Mouse (Mus musculus): ENCODE results near the gene Celf2. TPM values are rescaled to one million over a fixed set of nuclear protein-coding genes. Genes with fewer than 3 reads are reported as not detected.

Celf2 gene
- total RNA-seq, 2 experiments from 2014 or later, result 36.6 to 50.3 TPM

DNA sequence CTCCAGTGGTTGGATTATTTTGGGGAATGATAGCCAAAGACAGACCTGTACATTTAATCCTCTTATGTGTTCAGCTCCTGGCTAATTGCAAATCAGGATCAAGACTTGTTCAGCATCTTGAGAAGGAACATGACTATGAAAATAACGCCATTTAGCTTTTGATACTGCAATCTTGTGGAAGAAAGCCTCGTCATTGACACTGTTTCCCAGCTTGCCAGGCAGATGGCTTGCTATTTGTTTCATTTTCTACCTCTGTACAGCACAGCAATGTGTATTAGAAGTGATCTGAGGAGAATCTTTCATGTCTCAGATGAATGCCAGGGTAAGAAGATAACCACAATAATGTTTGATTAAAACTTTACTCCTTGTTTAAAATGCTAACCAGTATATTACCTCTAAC, 315.9 kb downstream of the Celf2 start:
- DNase-seq, result no peak

DNA sequence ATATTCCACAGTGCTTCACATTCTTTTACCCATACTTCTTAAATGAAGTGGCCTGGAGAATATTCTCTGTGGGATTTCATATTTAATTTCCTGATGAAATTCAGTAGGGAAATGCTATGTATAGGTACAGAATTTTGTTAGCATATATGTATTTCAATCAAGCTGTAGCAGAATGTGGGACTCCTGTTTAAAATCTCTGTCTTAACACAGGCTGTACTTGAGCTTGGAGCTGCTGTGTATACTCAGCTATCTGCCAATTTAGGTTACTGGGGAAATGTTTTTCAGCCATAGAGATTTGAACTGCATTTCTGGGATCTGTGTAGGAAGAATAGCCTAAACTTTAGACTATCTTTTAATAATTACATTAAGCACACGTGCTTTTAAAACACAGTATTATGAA, 330.2 kb downstream of the Celf2 start:
- no peak for DNase-seq

DNA sequence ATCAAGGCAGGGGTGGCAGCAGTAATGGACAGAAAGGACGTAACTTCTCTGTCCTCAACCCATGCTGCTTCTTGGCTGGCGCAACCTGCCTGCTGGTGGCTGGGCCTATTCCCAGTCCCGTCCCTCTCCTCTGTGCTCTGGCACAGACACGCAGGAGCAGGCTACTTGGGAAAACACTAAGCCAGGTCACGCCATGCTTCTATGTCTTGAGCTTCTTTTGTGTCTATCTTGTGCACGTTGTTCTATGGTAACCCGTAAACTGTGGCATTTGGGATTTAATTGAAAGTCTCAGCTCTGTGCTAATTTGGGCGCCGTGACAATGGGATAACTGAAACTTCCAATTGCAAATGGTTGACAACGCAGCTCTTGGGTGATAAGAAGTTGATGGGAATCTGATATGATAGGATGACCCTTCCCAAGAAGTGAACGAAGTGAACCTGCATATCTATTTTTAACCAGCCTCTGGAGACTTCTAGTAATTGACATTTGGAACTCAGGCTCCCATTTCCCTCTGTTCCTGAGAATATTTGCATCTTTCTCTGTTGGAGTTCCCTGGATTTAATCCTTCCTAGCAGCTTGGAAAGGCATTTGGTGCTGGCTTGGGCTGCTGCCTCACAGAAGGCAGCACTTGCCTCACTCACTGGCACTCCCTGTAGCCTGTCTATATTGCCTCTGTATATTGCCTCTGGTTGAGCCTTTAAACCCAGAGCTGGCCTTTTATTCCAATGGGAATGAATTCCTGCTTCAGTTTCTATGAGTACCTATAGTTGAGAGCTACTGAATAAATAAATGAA, 335.9 kb downstream of the Celf2 start:
- peak in 1 of 2 experiments; percentile 26 for DNase-seq

DNA sequence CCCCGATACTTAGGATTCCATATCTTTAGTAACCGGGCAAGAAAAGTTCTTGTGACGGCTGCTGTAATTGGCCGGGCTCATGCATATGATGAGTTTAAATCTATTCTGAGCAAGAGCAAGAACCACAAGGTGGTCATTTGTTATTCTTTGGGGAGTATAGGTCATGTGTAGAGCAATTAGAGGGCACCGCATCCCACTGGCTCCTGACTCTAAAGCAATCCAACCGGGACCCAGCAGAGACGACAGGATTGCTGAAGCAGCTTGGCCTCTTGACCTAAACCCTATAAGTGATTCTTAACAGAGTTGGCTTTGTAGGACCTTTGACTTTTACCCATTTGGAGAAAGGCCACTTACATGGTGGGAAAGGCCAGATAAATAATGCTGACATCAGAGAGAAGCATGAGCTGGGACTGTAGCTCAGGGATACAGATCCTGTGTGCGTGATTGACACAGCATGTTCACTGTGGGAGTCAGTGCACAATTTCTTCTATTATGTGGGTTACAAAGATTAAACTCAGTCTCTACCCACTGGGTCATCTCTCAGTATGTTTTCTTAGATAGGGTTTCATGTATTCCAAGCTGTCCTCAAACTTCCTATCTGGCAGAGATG, 338.2 kb downstream of the Celf2 start:
- no peak for DNase-seq

DNA sequence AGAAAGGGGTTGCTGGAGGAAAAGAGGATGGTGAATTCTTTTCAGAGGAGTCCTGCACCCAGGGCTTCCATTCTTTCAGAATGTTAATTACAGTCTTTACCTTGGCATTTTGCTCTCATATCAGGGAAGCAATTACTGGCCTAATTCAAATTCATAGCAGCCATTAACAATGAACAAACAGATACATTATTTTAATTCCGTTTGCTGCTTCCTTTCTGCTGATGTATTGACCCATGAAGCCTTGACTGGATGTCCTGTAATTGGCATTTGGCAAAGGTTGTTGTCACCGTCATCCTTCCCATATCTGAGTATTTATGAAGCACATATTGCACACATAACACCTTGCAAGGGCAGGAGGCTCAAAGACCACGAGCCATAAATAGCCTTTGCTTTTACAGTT, 343.6 kb downstream of the Celf2 start:
- no peak for DNase-seq

DNA sequence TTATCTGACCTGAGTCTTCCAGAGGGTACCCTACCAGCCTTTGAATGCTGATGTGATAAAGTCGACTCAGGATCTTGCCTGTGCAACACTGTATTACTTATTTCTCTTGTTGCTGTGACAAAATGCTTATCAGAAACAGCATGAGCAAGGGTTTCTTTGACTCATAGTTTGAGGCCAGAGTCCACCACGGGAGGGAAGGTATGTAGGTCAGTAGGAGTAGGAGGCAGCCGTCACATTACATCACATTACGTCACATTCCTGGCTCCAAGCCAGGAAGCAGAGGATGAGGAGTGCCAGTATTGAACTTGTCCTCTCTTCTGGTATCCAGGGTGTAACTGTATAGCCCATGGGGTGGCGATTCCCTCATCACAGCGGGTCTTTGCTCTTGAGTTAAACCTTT, 349.3 kb downstream of the Celf2 start:
- DNase-seq, result peak; percentile 5 to 19

DNA sequence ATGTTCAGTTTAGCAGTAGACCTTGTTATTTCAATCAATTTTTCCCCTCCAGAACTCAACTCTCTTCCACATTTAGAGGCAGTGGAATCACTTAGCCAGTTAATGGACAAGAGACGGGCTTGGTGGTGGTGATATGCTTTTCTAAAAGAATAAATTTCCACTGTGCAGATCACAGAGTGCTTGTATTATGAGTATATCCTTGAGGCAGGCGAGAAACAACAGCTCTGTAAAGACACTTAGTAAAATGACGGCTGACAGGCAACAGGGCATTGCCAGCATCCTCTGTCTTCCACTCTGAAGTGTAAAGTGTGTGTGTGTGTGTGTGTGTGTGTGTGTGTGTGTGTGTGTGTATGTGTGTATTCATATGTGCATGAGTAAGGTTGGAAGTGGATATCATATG, 362.1 kb downstream of the Celf2 start:
- no peak for DNase-seq

DNA sequence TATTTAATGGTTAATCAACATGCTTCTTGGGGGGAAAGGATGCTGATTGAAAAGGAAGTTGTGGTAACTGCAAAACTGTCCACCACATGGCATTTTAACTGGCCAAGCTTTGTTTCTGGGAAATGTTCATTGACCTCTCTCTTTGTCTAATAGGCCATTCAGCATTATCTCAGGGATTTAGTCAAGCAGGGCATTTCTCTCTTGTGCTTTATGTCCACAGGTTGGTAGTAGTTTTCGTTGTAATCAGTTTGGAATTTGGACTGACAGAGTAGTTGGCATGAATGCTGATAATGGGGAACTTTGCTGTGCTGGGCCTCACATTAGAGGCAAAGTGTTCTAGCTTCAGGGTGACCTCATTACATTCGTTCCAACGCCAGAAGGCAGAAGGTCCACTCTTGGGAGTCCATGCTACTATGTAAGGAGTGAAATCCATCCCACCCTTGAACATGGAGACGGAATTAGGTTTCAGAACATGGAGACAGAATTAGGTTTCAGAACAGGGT, 363.8 kb downstream of the Celf2 start:
- no peak for DNase-seq

DNA sequence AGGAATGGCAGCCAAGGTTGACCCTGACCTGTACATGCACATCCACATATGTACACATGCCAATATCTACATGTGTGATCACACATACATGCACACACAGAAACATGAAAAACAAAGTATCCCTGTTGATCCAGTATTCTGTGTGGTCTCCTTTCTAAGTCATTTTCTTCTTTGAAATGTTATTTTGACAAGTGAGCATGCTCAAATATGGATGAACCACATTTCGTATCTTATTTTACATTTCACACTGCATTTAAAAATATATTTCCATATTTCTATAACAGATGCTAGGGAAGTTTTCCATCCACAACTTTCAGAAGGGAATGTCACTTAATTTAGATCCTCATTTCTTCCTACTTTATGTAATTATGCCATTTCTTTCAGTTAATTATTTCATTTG, 364.5 kb downstream of the Celf2 start:
- DNase-seq, result no peak

DNA sequence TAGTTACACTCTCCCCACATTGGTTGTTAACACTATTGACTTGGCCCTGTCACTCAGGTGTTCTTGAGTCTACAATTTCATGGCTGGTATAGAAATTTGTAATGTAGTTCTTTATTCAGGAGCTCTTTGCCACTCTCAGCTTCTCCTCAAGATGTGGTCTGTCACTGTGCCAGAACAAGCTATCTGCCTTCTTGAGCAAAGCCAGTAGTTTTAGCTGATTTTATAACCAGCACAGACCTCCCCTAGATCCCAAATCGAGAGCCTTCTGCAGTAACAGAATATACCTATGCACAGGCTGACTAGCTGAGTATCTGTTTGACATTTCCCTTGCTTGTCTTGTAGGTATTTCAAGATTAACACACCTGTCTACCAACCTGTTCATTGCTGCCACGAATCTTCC, 386.0 kb downstream of the Celf2 start:
- DNase-seq, result no peak

DNA sequence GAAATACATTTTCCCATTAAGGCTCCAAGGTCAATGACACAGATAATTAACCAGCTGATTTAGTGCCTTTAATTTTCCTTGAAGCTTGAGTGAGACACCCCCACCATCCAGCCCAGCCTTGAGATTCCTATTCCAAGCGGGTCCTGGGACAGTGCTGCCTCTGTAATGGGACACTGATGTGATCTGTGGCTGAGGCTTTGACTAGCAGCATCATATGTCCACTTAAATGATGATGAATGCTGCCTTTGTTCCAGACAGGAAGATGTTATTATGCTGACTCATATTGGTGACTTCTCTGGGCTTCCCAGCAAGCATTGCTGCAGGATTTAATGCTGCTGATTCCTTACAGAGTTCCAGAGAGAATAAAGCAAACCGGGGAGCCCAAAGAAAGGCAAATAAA, 393.6 kb downstream of the Celf2 start:
- DNase-seq, result no peak

DNA sequence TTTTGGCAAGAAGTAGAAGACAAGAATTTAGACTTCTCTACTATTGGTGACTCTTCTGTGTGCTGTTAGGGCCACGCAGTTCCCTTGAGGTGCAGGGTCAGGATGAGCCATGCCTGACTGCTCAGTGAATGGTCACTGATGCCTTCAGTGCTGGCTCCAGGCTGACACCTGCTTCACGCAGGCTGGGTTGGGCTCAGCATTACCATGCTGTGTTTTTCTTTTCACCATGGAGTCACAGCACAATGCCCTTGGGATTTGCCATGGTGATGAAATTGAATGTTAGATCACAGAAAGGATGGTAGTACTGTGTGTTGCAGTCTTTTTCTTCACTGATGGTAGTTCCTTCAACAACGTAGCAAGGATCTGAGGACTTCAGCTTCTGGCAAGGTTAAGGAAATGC, 394.2 kb downstream of the Celf2 start:
- no peak for DNase-seq

DNA sequence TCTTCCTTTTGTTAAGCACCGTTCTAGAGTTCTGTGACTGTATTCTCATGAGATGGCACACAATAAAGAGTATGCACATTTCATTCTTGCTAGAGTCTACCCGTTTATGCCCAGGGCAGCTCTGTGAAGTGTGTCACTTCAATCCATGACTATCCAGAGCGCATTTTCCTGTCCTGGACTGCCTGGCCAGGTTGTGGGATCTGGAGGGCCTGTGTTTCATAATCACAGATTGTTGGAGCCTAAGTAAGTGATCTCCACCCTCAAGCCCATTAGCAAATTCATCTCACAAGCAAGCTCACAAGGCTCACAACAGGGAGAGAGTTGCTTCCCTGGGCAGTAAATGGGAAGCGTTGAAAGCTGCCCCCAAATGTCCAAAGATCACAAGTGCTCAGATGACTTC, 395.6 kb downstream of the Celf2 start:
- DNase-seq, result no peak

DNA sequence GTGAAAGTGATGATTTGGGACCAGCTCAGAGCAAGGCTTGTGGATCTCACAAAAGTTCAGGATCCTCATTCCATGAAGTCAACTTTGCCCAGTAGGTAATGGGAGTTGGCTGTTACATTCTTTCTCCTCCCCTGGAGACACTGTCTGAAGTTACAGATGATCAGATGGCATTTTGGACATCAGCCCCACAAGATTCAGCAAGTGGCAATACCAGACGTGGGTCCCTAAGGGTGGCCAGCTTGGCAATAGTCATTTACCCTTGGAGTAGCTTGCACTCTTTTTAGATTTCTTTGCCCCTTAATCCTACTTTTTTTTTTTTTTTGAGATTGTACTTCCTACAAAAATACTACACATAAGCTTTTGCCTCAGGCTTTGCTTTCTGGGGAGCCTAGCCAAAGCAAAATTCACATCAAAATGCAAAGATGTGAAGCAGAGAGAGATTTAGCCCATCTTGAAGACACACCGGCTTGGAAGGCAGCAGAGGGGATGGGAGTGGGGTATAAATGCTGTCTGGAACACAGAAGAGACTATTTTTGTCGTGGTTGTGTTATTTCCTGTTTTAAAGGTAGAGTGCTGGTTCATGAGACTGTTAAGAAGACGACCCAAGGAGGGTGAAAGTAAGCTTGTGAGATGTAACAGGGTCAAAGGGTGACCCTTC, 397.1 kb downstream of the Celf2 start:
- DNase-seq, result peak in 1 of 2 experiments; percentile 26

DNA sequence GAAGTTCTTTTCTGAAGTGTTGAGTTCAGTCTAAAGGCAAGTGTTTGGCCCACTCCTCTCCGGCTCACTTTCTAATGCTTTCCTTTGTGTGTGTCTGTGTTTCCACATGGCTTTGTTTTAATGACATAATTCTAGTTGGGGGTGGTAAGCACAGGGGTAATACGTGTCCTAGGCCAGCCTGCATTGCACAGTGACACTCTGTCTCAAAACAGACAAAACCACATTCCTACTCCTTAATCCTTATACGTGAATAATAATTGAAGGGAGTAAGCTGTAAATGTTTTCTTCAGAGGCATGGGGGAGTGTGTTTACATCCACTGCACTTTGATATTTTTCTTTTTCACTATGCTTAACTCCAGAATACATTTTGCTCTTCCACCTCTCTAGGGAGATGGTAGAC, 415.9 kb downstream of the Celf2 start:
- no peak for DNase-seq

DNA sequence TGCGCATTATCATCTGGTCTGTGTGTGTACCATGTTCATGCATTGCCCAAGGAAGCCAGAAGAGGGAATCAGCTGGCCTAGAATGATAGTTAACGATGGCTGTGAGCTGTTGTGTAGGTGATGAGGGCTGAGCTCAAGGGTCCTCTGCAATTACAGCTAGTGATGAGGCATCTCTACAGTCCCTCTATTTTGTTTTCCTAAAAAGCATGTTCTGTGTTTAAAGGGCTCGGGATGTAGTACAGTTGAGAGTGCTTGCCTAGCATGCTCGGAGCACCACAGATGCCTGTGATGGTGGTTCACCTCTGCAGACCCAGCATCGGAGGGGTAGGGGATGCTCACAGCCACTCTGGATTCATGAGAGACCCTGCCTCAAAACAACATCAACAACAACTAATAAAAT, 416.7 kb downstream of the Celf2 start:
- DNase-seq, result no peak

DNA sequence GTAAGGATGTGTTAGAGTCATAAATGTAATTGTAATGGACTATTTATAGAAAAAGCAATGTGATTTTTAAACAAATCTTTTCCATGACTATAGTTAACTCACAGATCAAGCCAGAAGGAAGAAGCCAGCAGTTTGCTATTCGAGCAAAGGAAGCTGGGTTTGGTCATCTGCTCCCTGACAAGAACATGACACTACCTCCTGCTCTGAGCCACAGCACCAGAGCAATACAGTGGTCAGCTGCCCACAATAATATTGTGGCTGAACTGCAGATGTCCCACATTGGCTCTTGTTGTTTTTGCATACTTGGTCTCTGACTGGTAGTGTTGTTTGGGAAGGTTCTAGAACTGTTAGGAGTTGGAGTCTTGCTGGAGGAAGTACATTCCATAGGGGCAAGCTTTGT, 418.9 kb downstream of the Celf2 start:
- DNase-seq, result no peak

DNA sequence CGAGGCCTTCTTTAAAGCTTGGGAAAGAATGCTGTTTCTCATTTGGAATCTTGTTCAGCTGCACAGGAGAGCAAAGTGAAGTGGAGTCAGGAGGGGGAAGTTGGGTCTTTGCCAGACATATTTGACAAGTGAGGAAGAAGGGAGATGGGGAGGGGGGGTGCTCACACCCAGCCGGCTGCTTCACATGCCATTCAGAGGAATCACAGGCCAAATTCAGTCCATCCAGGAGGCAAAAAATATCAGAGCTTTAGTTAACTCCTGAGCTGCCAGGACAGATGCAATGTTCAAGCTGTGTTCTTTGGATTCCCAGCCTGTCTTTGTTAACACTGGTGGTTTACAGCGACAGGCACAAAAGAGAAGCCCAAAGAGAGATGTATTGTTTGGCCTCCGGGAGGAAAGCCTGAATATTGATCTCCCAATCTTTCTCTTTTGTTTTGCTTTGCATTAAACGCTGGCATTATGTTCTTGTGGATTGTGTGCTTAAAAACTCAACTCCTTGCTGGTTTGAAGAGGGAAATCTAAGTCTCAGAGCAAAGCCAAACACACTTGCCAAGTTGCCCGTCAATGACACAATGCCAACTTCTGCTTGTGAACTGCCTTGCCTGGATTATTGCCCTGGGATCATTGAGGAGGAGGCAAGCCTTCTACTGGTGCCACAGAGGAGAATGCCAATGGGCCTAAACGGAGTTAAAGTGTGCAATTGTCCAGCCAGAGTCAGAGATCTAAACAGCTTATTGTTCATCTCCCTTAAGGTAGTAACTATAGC, 420.1 kb downstream of the Celf2 start:
- DNase-seq, result peak in 1 of 2 experiments; percentile 29

DNA sequence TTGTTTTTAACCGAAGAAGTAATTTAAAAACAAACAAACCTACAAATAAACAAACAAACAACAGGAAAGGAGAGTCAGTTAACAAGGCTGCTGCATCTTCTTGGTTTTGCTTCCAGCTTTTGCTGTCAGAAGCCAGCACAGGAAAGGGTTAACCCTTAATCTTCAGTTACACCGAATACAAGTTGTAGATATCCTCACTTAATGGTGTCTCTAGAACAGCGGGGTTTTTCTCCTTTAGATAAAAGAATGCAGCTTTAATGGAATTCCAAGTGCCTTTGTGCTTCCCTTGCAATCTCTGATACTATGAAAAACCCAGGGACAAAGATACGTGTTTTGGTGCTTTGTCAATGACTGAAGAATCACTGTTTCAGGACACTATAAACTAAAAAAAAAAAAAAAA, 420.8 kb downstream of the Celf2 start:
- no peak for DNase-seq

DNA sequence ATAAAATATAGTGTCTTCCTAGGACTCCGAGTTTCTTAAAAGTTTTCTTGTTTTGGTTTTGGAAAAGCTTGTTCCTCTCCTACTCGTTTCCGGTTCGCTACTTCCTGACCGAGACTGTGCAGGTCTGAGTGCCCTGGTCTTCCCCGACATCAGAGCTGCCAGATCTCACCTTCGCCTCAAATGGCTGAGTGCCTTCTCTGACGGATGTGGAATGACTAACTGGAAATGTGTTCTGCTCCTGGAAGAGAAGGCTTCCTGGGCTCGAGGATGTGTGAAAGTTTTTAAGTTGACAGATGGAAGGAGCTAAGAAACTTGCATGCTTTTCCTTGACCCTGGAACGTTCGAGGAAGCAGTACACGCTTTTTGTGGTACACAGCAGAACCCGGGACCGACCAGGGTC, 421.9 kb downstream of the Celf2 start:
- DNase-seq, result peak in 1 of 2 experiments; percentile 11

DNA sequence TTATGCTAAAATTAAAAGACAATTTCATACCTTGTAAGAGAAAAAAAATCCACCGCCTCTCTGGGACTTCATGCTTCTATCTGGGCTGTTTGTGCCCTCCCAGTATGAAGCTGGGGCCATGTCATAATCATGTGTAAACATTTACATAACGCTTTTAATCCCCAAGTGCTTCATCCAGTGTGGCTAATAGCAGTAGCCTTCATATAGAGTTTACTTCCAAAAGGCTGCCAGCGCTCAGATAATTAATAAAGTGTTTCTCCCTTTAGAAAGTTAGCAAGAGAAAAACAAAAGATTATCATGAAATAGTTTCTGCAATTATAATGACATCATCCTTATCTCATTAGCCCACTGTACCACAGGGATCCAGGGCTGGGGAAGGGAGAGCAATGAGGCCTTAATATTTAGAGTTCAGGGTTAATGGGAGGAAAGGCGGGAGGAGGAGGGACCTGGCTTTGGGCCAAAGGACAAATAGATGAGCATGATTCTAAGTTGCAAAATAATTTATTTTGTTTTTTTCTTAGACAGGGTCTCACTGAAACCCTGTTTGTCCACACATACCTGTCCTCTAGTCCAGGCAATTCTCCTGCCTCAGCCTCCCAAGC, 425.8 kb downstream of the Celf2 start:
- peak; percentile 31 to 64 for DNase-seq

DNA sequence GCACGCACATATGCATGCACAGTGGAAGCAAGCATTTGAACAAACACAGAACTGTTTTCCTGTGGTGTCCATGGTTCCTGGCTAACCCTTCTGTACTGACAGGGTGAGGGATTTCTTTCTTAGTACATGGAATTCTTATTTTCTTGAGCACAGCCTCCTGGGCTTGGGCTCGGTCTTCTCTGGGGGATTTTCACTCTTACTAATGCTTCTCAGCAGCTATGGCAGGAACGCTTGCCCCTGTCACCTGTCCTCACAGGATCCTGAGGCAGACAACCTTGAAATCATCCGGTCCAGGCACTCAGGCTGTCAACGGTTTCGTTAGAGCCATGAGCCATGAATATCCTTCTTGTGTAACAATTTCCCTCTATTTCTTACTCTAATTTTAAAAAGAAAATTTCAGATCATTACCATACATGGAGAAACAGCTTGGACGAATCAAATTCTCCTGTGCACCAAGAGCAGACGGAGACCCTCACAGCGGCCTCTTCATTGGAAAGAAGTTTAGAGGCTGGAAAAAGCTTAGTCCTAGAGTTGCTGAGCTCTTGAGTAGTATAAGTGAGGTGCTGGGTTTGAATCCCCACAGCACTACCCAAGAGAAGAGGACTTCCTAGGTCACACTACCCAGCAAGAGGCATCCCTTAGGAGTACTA, 426.9 kb downstream of the Celf2 start:
- DNase-seq, result no peak

All from adrenal gland, postnatal 36 days (tissue).